Mouse (Mus musculus) spleen, embryonic (tissue): ENCODE measurements at regions not wholly inside any gene's neighbourhood (a gene's known extent, or its start where the extent isn't known, plus 50 kb on each side); places are given as distances from the start of the nearest gene placed in this dataset.

Experiments used
- CTCF ChIA-PET: fragments of 350-600 bp; sonication (Branson Sonifier 250); formaldehyde crosslinking; loops from one replicate; lab custom pipeline; 2022; lab: Charles Lee

DNA sequence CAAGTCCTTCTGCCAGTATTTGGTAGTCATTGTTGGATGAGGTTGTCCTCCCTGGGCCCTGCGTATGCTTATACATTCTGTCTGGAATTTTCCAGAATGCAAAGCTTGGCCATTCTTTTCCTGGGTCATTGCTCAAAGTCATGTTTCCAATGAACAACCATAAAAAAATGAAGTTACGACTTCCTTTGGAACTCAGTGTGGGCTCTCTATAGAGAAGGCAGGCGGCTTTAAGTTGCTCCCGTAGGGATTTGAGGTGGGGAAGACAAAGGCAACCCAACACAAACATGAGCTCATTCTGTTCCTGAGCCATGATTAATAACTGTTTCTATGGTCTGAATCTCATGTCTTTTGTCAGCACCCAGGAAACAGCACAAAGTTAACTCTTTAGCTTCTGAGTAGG lies 204.3 kb downstream of the Hhipl2 start:
- CTCF ChIA-PET = no interaction called here

DNA sequence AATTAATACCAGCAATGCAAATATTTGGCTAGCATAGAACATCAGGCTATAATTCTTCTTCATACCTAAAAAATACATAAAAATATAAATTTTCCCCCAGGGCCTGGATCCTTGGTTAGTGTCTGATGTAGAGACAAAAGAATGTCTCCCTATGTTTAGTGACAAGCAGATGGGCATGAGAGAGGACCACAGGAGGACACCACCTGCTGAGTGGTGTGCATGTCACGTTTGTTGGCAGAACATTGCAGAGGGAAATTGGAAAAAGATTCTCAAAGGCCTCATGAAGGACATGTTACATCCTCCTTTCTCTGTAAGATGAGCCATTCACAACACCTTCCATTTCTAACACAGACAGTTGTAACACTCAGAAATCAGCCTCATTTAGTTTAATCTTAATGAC lies 206.3 kb downstream of the Hhipl2 start:
- CTCF ChIA-PET = no interaction called here

DNA sequence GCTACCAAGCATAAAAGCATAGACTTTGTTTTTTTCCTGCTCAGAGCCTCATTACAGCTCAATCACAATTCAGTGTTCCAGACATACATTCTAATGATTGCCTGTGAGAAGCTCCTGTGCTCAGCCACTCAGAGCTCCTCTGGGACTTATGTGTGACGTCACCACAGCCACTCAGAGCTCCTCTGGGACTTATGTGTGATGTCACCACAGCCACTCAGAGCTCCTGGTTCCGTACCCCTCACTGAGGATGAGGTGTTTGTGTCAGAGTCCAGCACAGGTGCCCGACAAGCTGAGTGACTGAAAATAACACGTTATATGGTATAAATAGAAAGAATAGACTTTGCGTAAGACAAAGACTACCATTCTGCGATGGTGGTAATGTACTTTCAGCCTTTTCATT lies 215.8 kb downstream of the Hhipl2 start:
- CTCF ChIA-PET = no interaction called here

DNA sequence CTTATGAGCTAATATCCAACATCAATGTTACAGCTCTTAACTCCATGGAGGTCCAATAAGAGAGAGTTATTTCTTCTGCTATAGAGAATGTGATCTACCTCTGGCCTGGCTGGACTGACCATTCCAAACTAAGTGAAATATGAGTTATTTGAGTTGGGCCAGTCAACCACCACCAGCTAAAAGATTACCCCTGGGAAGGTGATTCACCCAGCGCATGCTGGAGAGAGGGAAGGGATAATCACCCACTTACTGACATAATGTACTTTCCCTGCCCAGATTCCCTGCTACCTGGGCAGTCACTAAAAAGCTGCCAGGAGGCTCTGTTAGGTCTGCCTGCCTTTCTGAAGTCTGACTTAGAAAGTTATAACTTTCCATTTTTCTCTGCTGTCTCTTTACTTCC lies 216.8 kb downstream of the Hhipl2 start:
- CTCF ChIA-PET = no interaction called here

- CTCF ChIA-PET = no interaction called here
Measured at GRCm38 (mm10) chr1:183637214-183637613, 219.2 kb downstream of the Hhipl2 start.

GRCm38 (mm10) chr1:183639332-183639731 lies 221.3 kb downstream of the Hhipl2 start:
- CTCF ChIA-PET = interaction anchor here (0.6 kb wide), 1 partner anchor 306 kb away, joined by 3 read pairs; no protein-coding TSS in a partner anchor

DNA sequence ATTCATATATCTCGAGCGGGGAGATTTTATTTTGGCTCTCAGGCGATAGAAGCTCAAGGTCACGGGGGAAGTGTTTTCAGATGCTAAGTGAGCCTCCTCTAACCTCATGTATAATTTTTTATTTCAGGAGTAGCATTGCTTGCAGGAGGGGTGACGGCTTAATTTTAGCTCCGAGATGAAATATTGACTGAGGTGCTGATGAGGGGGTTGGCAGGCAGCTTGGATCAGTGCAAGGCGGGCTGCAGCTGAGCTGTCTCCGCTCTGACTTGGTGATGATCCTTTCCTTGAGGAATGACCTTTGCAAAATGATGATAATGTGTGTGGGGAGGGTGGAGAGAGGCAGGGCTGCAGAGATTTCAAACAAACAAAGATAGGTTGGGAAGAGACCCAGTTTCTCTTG lies 222.6 kb downstream of the Hhipl2 start:
- CTCF ChIA-PET = interaction anchor here (0.6 kb wide), 1 partner anchor 94 kb away, joined by 5 read pairs; no protein-coding TSS in a partner anchor

GRCm38 (mm10) chr1:183644001-183644400 lies 226.0 kb downstream of the Hhipl2 start:
- CTCF ChIA-PET = no interaction called here

GRCm38 (mm10) chr1:183653878-183654277 lies 235.9 kb downstream of the Hhipl2 start:
- CTCF ChIA-PET = no interaction called here

DNA sequence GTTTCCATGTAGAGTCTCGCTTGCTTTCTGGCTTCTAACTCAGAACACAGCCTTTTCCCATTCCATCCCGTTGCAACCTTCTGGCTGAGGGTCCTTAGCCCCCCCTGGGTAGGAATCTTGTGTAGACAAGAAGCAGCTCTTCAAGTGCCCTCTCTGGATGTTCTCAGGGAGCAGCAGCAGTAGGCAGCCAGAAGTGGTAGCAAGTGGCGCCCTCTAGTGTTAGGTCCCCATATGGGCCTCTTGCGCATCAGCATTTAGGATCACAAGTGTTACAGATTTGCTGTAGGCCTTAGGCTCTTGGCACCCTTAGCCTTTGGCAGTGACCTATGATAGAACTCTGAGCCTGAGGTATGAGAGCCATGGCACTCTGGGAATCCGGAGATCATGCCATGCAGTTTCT lies 239.0 kb downstream of the Hhipl2 start:
- CTCF ChIA-PET = interaction anchor here (1.0 kb wide), 1 partner anchor 215 kb away, joined by 3 read pairs; no protein-coding TSS in a partner anchor

- CTCF ChIA-PET = no interaction called here
Measured at GRCm38 (mm10) chr1:183660541-183660940, 242.5 kb downstream of the Hhipl2 start.

DNA sequence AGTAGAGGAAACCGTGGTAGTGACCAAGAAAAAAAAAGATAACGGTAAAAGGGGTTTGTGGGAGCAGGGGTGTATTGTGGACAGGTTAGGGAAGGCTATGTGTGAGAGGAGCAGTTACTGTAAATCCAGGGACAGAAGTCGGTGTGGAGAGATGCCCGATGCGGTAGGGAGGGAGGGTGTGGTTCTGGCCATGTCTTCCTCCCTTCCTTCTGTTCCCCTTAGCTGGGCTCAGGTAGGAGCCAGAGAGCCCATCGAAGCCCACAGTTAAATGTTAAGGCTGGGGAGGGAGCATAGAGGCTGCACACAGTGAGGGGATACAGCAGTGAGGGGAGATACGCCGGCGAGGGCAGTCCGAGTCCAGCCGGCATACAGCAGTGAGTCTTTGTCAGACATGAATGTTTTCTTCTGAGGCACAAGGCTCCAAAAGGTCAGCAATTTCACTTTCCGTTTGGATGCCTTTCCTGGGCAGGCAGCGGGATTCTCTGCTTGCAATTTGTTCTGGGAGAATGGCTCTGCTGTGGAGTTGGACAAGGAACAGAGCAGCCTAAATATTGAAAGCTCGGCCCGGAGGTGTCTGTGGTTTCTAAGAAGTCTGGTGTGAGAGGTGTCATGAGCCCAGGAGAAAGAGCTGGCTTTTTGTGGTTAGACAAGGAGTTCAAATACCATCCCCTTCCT lies 244.5 kb downstream of the Hhipl2 start:
- CTCF ChIA-PET = no interaction called here

DNA sequence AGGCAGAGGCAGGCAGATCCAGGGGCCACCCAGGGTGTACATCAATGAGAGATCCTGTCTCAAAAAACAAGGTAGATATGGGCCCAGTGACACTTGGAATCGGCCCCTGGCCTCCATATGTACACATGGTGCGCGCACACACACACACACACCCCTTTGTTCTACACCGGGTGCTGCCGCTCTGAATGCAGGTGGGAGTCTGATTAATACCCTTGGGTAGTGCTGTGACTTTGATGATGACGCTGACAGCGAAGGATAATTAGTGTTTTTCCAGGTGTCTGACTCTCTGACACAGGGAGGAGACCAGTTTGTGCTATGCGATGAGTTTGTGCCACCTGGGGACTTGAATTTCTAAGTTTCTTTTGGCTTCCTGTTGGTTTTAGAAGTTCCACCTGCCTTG lies 251.3 kb downstream of the Hhipl2 start:
- CTCF ChIA-PET = no interaction called here

DNA sequence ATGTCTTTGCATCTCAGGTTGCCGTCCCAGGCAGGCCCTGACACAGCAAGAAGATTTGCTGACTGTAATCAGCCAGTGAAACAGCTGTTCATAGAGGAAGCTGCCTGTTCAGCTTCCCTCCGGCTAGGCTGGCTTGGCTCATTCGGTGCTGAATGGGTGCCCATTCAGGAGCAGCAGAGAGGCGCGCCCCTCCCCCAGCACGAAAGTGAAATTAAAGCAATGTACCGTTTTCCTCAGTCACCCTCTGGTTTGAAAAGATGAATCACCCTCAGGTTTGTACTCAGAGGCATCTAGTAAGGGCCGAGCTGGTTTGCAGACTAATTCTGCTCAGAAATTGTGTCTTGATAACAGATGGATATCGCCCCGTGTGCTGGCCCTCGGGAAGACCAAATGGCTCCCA lies 251.7 kb downstream of the Hhipl2 start:
- CTCF ChIA-PET = no interaction called here

DNA sequence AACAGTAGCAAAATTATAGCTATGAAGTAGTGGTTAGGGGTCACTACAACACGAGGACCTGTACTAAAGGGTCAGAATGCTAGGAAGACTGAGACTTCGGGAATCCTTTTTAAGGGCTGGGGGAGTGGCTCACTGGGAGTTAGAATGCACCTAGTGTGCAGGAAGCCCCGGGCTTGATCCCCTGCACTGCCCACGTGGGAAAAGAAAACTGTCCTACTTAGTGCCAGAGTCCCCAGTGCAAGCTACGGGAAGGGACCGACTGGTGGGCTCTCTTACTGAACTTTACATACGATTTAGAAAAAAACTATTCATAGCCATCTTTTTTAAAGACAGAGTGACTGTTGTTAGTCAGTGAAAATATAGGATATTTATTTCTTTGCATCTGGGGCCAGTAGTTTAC lies 252.5 kb downstream of the Hhipl2 start:
- CTCF ChIA-PET = no interaction called here

GRCm38 (mm10) chr1:183671541-183671940 lies 253.5 kb downstream of the Hhipl2 start:
- CTCF ChIA-PET = no interaction called here

GRCm38 (mm10) chr1:183672521-183672920 lies 254.5 kb downstream of the Hhipl2 start:
- CTCF ChIA-PET = no interaction called here

DNA sequence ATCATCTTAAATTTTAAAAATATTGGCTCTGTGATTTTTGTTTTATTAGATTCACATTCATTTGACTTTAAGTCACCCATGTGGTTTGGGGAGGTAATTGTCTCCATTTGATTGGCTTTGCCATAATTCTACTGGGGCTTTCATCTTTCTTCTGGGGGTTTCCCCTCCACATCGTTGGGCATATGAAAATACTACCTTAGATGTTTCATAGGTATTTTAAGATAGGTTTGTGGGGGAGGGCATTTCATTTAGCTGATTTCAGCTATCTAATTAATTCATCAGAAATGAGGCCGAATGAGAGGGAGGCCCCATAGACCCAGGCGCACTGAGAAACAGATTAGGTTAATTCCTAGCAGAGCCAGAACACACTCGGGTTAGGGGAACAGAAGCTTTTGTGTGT lies 259.6 kb downstream of the Hhipl2 start:
- CTCF ChIA-PET = no interaction called here

DNA sequence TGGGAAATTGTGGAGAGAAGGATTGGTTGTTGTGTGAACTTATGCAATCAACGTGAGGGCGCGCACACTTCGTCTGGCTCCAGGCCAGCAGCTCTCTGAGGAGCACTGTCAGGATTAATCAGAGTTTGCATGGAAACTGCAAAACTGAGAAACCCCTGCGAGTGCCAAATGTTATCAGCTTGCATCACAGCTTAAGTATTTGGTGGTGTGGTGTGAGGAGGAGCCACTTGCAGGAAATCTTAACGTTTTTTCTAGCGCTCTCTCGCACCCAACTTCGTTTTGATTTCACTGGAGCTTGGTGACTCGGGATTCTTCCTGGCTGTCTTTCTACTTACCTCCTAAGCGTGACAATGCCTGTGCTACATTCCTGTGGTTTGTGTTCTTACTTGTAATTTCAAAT lies 261.9 kb downstream of the Hhipl2 start:
- CTCF ChIA-PET = no interaction called here

GRCm38 (mm10) chr1:183686056-183686455 lies 268.0 kb downstream of the Hhipl2 start:
- CTCF ChIA-PET = no interaction called here

DNA sequence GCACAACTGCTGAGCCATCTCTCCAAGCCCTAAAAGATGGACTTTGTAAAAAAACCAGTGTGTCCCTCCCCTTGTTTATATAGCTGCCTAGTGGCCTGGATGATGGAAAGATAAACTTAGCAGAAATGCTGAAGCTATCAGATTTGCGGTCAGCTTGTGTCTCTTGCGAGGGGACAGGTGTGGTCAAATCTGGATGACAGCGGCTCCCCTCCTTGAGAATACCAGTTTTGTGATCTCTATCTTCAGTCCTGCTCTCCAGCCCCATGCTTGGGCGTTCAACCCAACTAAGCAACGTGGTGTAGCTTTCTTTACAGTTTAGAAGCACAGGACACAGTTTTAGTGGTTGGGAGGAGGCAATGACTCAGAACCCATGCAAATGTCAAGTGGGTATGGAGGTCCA lies 274.7 kb downstream of the Hhipl2 start:
- CTCF ChIA-PET = no interaction called here

- CTCF ChIA-PET = no interaction called here
Measured at GRCm38 (mm10) chr1:183699284-183699683, 281.3 kb downstream of the Hhipl2 start.

DNA sequence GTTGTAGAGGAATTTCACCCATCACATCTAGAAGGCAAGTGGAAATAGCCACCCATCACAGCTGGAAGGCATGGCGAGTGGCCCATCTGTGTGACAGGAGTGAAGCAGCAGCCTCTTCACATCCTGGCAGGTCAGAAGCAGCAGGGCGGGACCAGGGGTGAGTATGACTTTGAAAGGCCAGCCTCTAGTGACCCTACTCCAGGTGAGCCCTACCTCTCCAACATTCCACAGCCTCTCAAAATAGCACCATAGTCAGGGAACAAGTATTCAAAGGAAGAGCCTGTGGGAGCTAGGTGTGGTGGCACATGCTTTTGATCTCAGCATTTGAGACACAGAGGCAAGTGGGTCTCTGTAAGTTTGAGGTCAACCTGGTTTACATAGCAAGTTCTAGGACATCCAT lies 284.9 kb downstream of the Hhipl2 start:
- CTCF ChIA-PET = no interaction called here

DNA sequence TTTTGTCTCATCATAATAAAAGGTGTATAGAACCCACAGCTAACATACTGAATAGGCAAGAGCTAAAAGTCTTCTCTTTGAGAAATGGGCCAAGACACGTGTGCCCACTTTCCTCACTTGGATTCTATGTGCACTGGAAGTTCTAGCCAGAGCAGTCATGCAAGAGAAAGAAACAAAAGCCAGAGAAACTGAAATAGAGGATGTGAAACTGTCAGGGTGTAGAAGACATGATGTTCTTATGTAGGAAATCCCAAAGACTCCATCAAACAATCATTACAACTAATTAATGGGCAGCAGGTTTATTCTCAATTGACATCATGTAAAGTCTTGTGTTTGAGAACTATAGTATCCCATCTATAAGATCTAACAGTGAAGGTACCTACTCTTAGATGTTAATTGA lies 294.9 kb downstream of the Hhipl2 start:
- CTCF ChIA-PET = no interaction called here
